Mouse (Mus musculus): ENCODE results near the gene Arhgef17. TPM values are rescaled to one million over a fixed set of nuclear protein-coding genes. Genes with fewer than 3 reads are reported as not detected.
A peak's percentile ranks its signal among the peaks of the same experiment; 100 is the strongest.
"Not testable (repeated sequence)": the region's sequence is repeated elsewhere in the genome, so short reads cannot be mapped to it uniquely, and the experiment has no call there.

Gene Arhgef17
- total RNA-seq, 2 experiments from 2014 or later: 29.6 to 35.5 TPM

- DNase-seq: no peak
Measured at GRCm38 (mm10) chr7:100871892-100872291, 60.0 kb downstream of the Arhgef17 start.

GRCm38 (mm10) chr7:100871355-100871754, 60.6 kb downstream of the Arhgef17 start:
- DNase-seq: no peak

GRCm38 (mm10) chr7:100869877-100870629, 61.9 kb downstream of the Arhgef17 start:
- no peak for DNase-seq

GRCm38 (mm10) chr7:100868551-100868950, 63.4 kb downstream of the Arhgef17 start:
- no peak for DNase-seq

- no peak for DNase-seq
Measured at GRCm38 (mm10) chr7:100867561-100867960, 64.3 kb downstream of the Arhgef17 start.

- DNase-seq: peak; percentile 70
Measured at GRCm38 (mm10) chr7:100866675-100867074, 65.2 kb downstream of the Arhgef17 start.

GRCm38 (mm10) chr7:100862828-100863638, 68.9 kb downstream of the Arhgef17 start, which contains the start of gene Relt:
TSS of gene Relt (minus strand) at chr7:100863446.
- DNase-seq: peak; percentile 98

GRCm38 (mm10) chr7:100862353-100862752, 69.6 kb downstream of the Arhgef17 start:
- DNase-seq: no peak

GRCm38 (mm10) chr7:100861209-100861608, 70.7 kb downstream of the Arhgef17 start:
- no peak for DNase-seq

- no peak for DNase-seq
Measured at GRCm38 (mm10) chr7:100860450-100860849, 71.5 kb downstream of the Arhgef17 start.

- DNase-seq: no peak
Measured at GRCm38 (mm10) chr7:100855795-100856573, 75.9 kb downstream of the Arhgef17 start.

GRCm38 (mm10) chr7:100855300-100855699, 76.6 kb downstream of the Arhgef17 start:
- DNase-seq: no peak

GRCm38 (mm10) chr7:100854861-100855260, 77.0 kb downstream of the Arhgef17 start:
- no peak for DNase-seq

GRCm38 (mm10) chr7:100854137-100854814, 77.6 kb downstream of the Arhgef17 start:
- peak; percentile 48 for DNase-seq

GRCm38 (mm10) chr7:100853396-100853795, 78.5 kb downstream of the Arhgef17 start:
- no peak for DNase-seq

- DNase-seq: no peak
Measured at GRCm38 (mm10) chr7:100851481-100852356, 80.2 kb downstream of the Arhgef17 start.

- no peak for DNase-seq
Measured at GRCm38 (mm10) chr7:100849508-100849907, 82.4 kb downstream of the Arhgef17 start.

- peak; percentile 76 for DNase-seq
Measured at GRCm38 (mm10) chr7:100848744-100849143, 83.2 kb downstream of the Arhgef17 start.

- DNase-seq: no peak
Measured at GRCm38 (mm10) chr7:100847131-100847530, 84.8 kb downstream of the Arhgef17 start.

- DNase-seq: not testable (repeated sequence)
Measured at GRCm38 (mm10) chr7:100846033-100846432, 85.9 kb downstream of the Arhgef17 start.

- no peak for DNase-seq
Measured at GRCm38 (mm10) chr7:100845412-100845811, 86.5 kb downstream of the Arhgef17 start.

All from gastrocnemius, postnatal 10 days (tissue).